Mouse (Mus musculus): ENCODE data around the gene Timm8a2.

- TF ChIP-seq FLI1 (IDR thresholded peaks at IDR 0.05; ENCODE audit: low read length) (no peak), GATA1 (IDR thresholded peaks at IDR 0.05; ENCODE audit: borderline replicate concordance, low read length) (no peak)
Measured at GRCm38 (mm10) chr14:122002224-122002623, 32.2 kb upstream of the Timm8a2 start.
